Mouse (Mus musculus) lung, postnatal 0 days (tissue): ENCODE data around the gene Olfr1425.
"Not testable (repeated sequence)": the region's sequence is repeated elsewhere in the genome, so short reads cannot be mapped to it uniquely, and the experiment has no call there.

ENCODE experiments used
- CTCF ChIP-seq: IDR thresholded peaks from 2 replicates; pipeline ENCODE4 v1.5.1; 2016; ENCODE audit warnings: antibody characterized with exemption, mild to moderate bottlenecking
- EP300 ChIP-seq: IDR thresholded peaks from 2 replicates; pipeline ENCODE4 v1.6.1; 2016; ENCODE audit warnings: antibody characterized with exemption, mild to moderate bottlenecking, control low read depth

DNA sequence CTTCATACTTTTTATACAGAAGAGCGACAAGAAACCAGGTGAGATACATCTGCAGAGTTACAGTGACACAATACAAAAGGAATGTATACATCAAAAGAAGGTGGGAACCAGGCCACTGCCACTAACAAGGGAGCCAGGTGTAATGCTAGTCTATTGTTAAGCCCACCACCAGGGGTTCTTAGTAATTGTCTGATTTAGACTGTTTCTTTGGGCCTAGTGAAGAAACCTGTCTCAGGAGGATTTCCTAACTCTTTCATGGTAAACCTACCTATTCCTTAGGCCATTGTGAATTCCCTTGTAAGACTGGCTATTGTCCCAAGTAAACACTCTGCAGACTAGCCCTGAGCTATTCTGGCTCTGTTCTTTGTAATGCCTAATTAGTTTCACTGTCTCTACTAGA is 8.0 kb downstream of the Olfr1425 start:
- TF ChIP-seq CTCF, EP300: not testable (repeated sequence)
